Mouse (Mus musculus): ENCODE measurements around the gene Actr1a. TPM values are rescaled to one million over a fixed set of nuclear protein-coding genes. Genes with fewer than 3 reads are reported as not detected.

Actr1a gene
- polyA plus RNA-seq, 1 experiment from 2014 or later = 127 TPM

- Histone ChIP-seq H3K4me1 (replicated peaks; ENCODE audit: control insufficient read depth, insufficient read depth, low read length) (peaks cover 22% of the 10 kb centered on the region), H3K4me3 (ENCODE audit: low read depth, low read length) (no peak overlapping the region), H3K27me3 (replicated peaks; ENCODE audit: control insufficient read depth, insufficient read depth, low read length) (peaks cover 6% of the 10 kb centered on the region), H3K36me3 (ENCODE audit: control insufficient read depth, insufficient read depth, low read length) (peaks cover 20% of the 10 kb centered on the region), H3K4me2 (ENCODE audit: low read length) (no peak overlapping the region), H3K27ac (ENCODE audit: low read depth) (no peak overlapping the region), H3K9ac (ENCODE audit: low read length) (no peak overlapping the region), H3K9me3 (ENCODE audit: control insufficient read depth, low read length) (no peaks in the 10 kb centered on the region)
- DNase-seq (ENCODE audit: low spot score) = no peak
- WGBS = 90% methylated on average over 14 of the region's 14 CpGs
- no peak for ATAC-seq (replicated peaks; ENCODE audit: low FRiP score, low TSS enrichment, low read depth)
Observed at GRCm38 (mm10) chr19:46331326-46331725, 64.2 kb downstream of the Actr1a start.

- Histone ChIP-seq H3K4me2 (ENCODE audit: low read length) (no peak overlapping the region), H3K27ac (ENCODE audit: low read depth) (no peak overlapping the region), H3K4me3 (ENCODE audit: low read depth, low read length) (no peak overlapping the region), H3K36me3 (ENCODE audit: control insufficient read depth, insufficient read depth, low read length) (peaks cover 20% of the 10 kb centered on the region), H3K27me3 (replicated peaks; ENCODE audit: control insufficient read depth, insufficient read depth, low read length) (peaks cover 12% of the 10 kb centered on the region), H3K9ac (ENCODE audit: low read length) (no peak overlapping the region), H3K9me3 (ENCODE audit: control insufficient read depth, low read length) (no peaks in the 10 kb centered on the region), H3K4me1 (replicated peaks; ENCODE audit: control insufficient read depth, insufficient read depth, low read length) (peaks cover 22% of the 10 kb centered on the region)
- WGBS = 86% methylated on average over 12 of the region's 12 CpGs
- ATAC-seq (replicated peaks; ENCODE audit: low FRiP score, low TSS enrichment, low read depth) (no peak), DNase-seq (ENCODE audit: low spot score) (peak; percentile 48)
Observed at GRCm38 (mm10) chr19:46330696-46331095, 64.9 kb downstream of the Actr1a start.

GRCm38 (mm10) chr19:46329951-46330350 is 65.6 kb downstream of the Actr1a start:
- Histone ChIP-seq H3K4me3 (ENCODE audit: low read depth, low read length) (no peak overlapping the region), H3K4me2 (ENCODE audit: low read length) (0 out of 2 replicates have a peak overlapping the region, but pooled peaks have one; percentile 11), H3K4me1 (replicated peaks; ENCODE audit: control insufficient read depth, insufficient read depth, low read length) (peaks cover 22% of the 10 kb centered on the region), H3K9me3 (ENCODE audit: control insufficient read depth, low read length) (no peaks in the 10 kb centered on the region), H3K36me3 (ENCODE audit: control insufficient read depth, insufficient read depth, low read length) (peaks cover 20% of the 10 kb centered on the region), H3K27ac (ENCODE audit: low read depth) (no peak overlapping the region), H3K9ac (ENCODE audit: low read length) (no peak overlapping the region), H3K27me3 (replicated peaks; ENCODE audit: control insufficient read depth, insufficient read depth, low read length) (peaks cover 20% of the 10 kb centered on the region)
- peak; percentile 29 for ATAC-seq (replicated peaks; ENCODE audit: low FRiP score, low TSS enrichment, low read depth)
- peak; percentile 87 for DNase-seq (ENCODE audit: low spot score)
- 4% methylated on average over 16 of the region's 16 CpGs for WGBS

GRCm38 (mm10) chr19:46329031-46329641 is 66.4 kb downstream of the Actr1a start:
- peak; percentile 1 for ATAC-seq (replicated peaks; ENCODE audit: low FRiP score, low TSS enrichment, low read depth)
- Histone ChIP-seq H3K9ac (ENCODE audit: low read length) (peak overlapping the region; percentile 48), H3K9me3 (ENCODE audit: control insufficient read depth, low read length) (no peaks in the 10 kb centered on the region), H3K4me3 (ENCODE audit: low read depth, low read length) (peak overlapping the region; percentile 72), H3K4me2 (ENCODE audit: low read length) (peak overlapping the region; percentile 96), H3K4me1 (replicated peaks; ENCODE audit: control insufficient read depth, insufficient read depth, low read length) (peaks cover 22% of the 10 kb centered on the region), H3K27ac (ENCODE audit: low read depth) (peak overlapping the region; percentile 82; the same call in 1 of the 2 replicates), H3K36me3 (ENCODE audit: control insufficient read depth, insufficient read depth, low read length) (peaks cover 20% of the 10 kb centered on the region), H3K27me3 (replicated peaks; ENCODE audit: control insufficient read depth, insufficient read depth, low read length) (peaks cover 27% of the 10 kb centered on the region)
- 2% methylated on average over 54 of the region's 54 CpGs for WGBS
- DNase-seq (ENCODE audit: low spot score) = no peak

GRCm38 (mm10) chr19:46328081-46329030 is 67.2 kb downstream of the Actr1a start, which contains the start of gene Fbxl15:
TSS of gene Fbxl15 (plus strand) at chr19:46328184.
- DNase-seq (ENCODE audit: low spot score) (peak; percentile 95), ATAC-seq (replicated peaks; ENCODE audit: low FRiP score, low TSS enrichment, low read depth) (peak; percentile 88)
- H3K27me3 ChIP-seq (replicated peaks; ENCODE audit: control insufficient read depth, insufficient read depth, low read length) = peaks cover 35% of the 10 kb centered on the region
- peak within 1 kb of the TSS; percentile 72 for H3K4me3 ChIP-seq (ENCODE audit: low read depth, low read length)
- peaks cover 22% of the 10 kb centered on the region for H3K4me1 ChIP-seq (replicated peaks; ENCODE audit: control insufficient read depth, insufficient read depth, low read length)
- WGBS = under 1% methylated on average over 81 of the region's 81 CpGs
- peak within 1 kb of the TSS; percentile 48 for H3K9ac ChIP-seq (ENCODE audit: low read length)
- peak within 1 kb of the TSS; percentile 96 for H3K4me2 ChIP-seq (ENCODE audit: low read length)
- peaks cover 20% of the 10 kb centered on the region for H3K36me3 ChIP-seq (ENCODE audit: control insufficient read depth, insufficient read depth, low read length)
- H3K27ac ChIP-seq (ENCODE audit: low read depth) = peak within 1 kb of the TSS; percentile 82
- H3K9me3 ChIP-seq (ENCODE audit: control insufficient read depth, low read length) = no peaks in the 10 kb centered on the region

GRCm38 (mm10) chr19:46327531-46328064 is 68.0 kb downstream of the Actr1a start:
- peak overlapping the region; percentile 72 for H3K4me3 ChIP-seq (ENCODE audit: low read depth, low read length)
- H3K9me3 ChIP-seq (ENCODE audit: control insufficient read depth, low read length) = no peaks in the 10 kb centered on the region
- peak overlapping the region; percentile 96 for H3K4me2 ChIP-seq (ENCODE audit: low read length)
- H3K4me1 ChIP-seq (replicated peaks; ENCODE audit: control insufficient read depth, insufficient read depth, low read length) = peaks cover 22% of the 10 kb centered on the region
- ATAC-seq (replicated peaks; ENCODE audit: low FRiP score, low TSS enrichment, low read depth) (no peak), DNase-seq (ENCODE audit: low spot score) (no peak)
- peak overlapping the region; percentile 82; the same call in 1 of the 2 replicates for H3K27ac ChIP-seq (ENCODE audit: low read depth)
- H3K9ac ChIP-seq (ENCODE audit: low read length) = peak overlapping the region; percentile 48
- peaks cover 20% of the 10 kb centered on the region for H3K36me3 ChIP-seq (ENCODE audit: control insufficient read depth, insufficient read depth, low read length)
- WGBS = 28% methylated on average over 14 of the region's 14 CpGs
- H3K27me3 ChIP-seq (replicated peaks; ENCODE audit: control insufficient read depth, insufficient read depth, low read length) = peaks cover 37% of the 10 kb centered on the region

MicroRNA genes within 50 kb of the gene (microRNA counts, 519-probe panel; counts per million panel counts)
- microRNA mmu-miR-146b = 3,204 counts per million, percentile 39 among the panel's probes with 10 or more counts

Small RNA genes lying within 50 kb of the gene (microRNA-seq; reads per million reads assigned to microRNA genes)
- 0.25 reads per million for gene Mir146b

Other genes starting within 250 kb of the Actr1a start
- not detected in 2 replicates for gene Pitx3, start 247.4 kb downstream of the Actr1a start, polyA plus RNA-seq (2014; fragmentation: Nextera tagmentation; extraction: Ambion mirVana)
- gene Gbf1, start 243.2 kb downstream of the Actr1a start, polyA plus RNA-seq (2014; fragmentation: Nextera tagmentation; extraction: Ambion mirVana) = 41.6 and 42.7 TPM in 2 replicates
- gene Nfkb2, start 91.4 kb downstream of the Actr1a start, polyA plus RNA-seq (2014; fragmentation: Nextera tagmentation; extraction: Ambion mirVana) = 7.9 and 9.2 TPM in 2 replicates
- gene Psd, start 68.6 kb downstream of the Actr1a start, polyA plus RNA-seq (2014; fragmentation: Nextera tagmentation; extraction: Ambion mirVana) = 36.4 and 43.9 TPM in 2 replicates
- 17.5 and 17.7 TPM in 2 replicates for gene Fbxl15, start 67.6 kb downstream of the Actr1a start, polyA plus RNA-seq (2014; fragmentation: Nextera tagmentation; extraction: Ambion mirVana)
- gene Cuedc2, start 57.0 kb downstream of the Actr1a start, polyA plus RNA-seq (2014; fragmentation: Nextera tagmentation; extraction: Ambion mirVana) = 154 and 176 TPM in 2 replicates
- gene Mfsd13a, start 54.6 kb downstream of the Actr1a start, polyA plus RNA-seq (2014; fragmentation: Nextera tagmentation; extraction: Ambion mirVana) = 12.3 and 12.7 TPM in 2 replicates
- gene 2310034G01Rik, start 45.4 kb downstream of the Actr1a start, polyA plus RNA-seq (2014; fragmentation: Nextera tagmentation; extraction: Ambion mirVana) = 1.7 and 2.0 TPM in 2 replicates
- 30.3 and 32.3 TPM in 2 replicates for gene Sufu, start 1.1 kb upstream of the Actr1a start, polyA plus RNA-seq (2014; fragmentation: Nextera tagmentation; extraction: Ambion mirVana)
- gene Trim8, start 106.0 kb upstream of the Actr1a start, polyA plus RNA-seq (2014; fragmentation: Nextera tagmentation; extraction: Ambion mirVana) = 20.1 and 21.1 TPM in 2 replicates
- 64.3 and 73.9 TPM in 2 replicates for gene Arl3, start 177.4 kb upstream of the Actr1a start, polyA plus RNA-seq (2014; fragmentation: Nextera tagmentation; extraction: Ambion mirVana)
- 18.2 and 19.2 TPM in 2 replicates for gene Sfxn2, start 177.6 kb upstream of the Actr1a start, polyA plus RNA-seq (2014; fragmentation: Nextera tagmentation; extraction: Ambion mirVana)
- gene Wbp1l, start 203.3 kb upstream of the Actr1a start, polyA plus RNA-seq (2014; fragmentation: Nextera tagmentation; extraction: Ambion mirVana) = 39.6 and 40.2 TPM in 2 replicates

Data from intestine, embryonic 14.5 days (tissue).